Mouse (Mus musculus) large intestine, adult 2 months (tissue): ENCODE data around the gene D430019H16Rik. TPM values are rescaled to one million over a fixed set of nuclear protein-coding genes. Genes with fewer than 3 reads are reported as not detected.

Experiments
- DNase-seq: peaks from one replicate; pipeline ENCODE4 v3.0.0-alpha.2; 2012; ENCODE audit warnings: low read depth, low spot score
- WGBS: fragments of 180-500 bp; shearing (Covaris S2); methylation state at CpG from one replicate; pipeline ENCODE4 v1.1.7; 2018; 5-methylcytosine and 5-hydroxymethylcytosine counted together
- polyA plus RNA-seq: library from polyadenylated mRNA; depleted of rRNA; stranded (reverse); fragments of >200 nt; gene quantifications from 2 replicates; pipeline ENCODE4 v1.2.3, GENCODE M21; 2012; rRNA removed

The D430019H16Rik gene
- polyA plus RNA-seq, 1 experiment, result 1.2 TPM

DNA sequence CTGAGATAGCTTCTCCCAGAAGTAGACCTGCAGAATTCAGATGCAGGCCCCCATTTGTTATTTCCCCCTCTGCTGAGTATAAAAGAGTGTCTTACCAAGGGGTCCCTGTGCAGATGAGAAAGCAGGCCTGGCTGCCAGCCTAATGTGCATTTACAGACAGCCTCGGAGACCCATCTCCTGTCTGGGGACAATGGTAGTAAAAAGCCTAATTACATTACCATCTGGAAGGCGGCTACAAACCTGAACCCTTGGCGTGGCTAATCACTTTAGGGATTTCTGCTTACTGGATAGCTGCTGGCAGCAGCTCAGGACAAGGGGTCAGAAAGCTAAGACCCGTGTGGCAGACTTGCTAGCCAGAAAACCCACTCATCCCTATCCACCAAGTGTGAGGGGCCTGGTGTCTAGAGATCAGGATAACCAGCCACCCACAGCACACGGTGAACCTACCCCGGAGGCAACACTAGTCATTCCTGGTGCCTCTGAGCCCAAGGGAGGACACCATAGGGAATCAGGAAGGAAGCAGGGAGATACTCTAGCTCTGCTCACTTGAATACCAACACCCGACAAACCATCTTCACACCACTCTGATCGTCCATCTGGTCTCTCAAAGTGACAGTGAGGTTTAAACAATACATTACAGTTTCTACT is 78.2 kb downstream of the D430019H16Rik start:
- no peak for DNase-seq
- 60% methylated on average over 8 of the region's 8 CpGs for WGBS

DNA sequence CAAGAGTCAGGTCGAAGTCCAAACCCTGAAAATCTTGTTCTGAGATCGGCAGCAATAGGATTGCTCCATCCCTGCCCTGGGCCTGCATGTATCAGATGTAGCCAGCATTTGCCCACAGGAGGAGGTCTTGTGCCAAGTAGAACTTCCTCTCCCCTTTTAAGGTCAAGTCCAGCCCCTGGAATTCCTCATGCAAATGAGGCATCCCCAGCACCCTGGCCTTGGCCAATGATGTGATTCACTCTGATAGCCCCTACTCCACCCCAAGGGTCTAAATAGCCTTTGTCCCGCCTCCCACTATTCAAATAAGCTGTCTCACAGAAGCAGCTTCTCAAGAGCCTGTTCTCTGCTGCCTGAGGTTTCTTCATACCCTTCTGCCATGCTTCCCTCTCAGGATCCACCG is 81.2 kb downstream of the D430019H16Rik start:
- no peak for DNase-seq
- WGBS, result 84% methylated on average over 4 of the region's 4 CpGs

DNA sequence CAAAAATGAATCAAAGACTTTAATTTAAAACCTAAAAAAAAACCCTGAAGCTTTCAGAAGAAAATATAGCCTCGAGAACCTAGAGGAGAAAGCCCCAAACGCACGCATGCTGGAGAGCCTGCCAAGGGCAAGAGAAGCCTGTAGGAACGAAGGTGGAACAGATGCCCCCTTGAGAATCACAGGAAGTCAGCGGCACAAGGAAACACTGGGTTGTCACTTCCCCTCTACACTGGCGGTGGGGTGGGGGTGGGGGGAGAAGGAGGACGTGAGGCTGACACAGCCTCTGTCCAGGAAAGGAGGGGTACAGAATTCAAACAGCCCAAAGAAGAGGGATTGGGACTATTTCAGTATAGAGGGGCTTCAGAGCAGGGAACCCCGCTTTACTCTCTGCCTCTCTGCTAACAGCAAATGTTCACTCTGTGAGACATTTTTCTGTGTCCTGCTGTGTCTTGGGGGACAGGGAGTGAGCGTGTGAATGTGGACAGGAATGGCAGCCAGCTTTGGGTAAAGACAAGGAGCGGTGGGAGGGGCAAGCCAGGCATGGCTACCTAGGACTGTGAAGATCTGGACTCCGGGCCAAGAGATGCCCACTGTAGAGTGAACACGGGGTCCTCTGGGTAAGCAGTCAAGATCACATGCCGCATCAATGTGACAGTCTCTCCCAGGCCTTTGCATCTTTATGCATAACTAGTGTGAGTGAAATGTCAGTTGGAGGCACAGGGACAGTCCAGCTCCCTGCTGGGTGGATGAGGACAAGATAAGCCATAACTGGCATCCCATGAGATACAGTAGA is 82.5 kb downstream of the D430019H16Rik start:
- WGBS, result 75% methylated on average over 13 of the region's 13 CpGs
- no peak for DNase-seq

DNA sequence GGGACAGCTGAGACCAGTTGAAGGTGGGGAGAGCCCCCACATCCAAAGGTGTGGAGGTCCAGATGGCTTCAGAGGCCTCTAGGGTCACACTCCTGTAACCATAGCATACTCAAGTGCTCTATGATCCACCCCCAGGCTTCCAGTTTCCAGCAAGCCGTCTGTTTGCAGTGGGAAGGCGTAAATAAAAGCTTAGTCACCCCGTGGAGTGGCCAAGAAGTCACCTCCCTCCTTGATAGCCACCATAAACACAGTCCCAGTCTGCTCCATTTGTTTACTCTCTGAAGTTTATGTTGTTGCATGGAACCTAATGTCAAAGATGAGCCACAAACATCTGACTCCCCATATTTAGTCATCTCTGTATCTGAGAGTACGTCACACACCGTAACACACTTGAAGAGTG is 83.5 kb downstream of the D430019H16Rik start:
- 30% methylated on average over 5 of the region's 5 CpGs for WGBS
- no peak for DNase-seq

DNA sequence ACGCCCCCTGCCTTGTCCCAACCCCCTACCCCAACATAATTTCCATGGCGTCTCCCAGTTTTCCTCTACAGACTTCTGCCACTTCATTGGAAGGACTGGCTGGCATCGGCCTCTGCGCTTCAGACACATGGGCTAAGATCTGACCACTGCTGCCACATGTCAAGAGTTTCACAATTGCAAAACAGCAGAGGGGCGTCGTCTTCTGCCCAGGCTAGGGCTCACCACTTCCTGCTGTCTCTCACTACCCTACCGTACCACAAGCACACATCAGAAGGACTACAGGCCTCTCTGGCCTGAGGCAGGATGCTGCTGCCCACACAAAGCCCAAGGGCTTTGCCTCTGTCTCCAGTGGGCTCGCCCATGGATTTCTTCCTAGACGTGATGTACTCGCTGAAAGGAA is 86.0 kb downstream of the D430019H16Rik start:
- 89% methylated on average over 10 of the region's 10 CpGs for WGBS
- DNase-seq, result no peak

DNA sequence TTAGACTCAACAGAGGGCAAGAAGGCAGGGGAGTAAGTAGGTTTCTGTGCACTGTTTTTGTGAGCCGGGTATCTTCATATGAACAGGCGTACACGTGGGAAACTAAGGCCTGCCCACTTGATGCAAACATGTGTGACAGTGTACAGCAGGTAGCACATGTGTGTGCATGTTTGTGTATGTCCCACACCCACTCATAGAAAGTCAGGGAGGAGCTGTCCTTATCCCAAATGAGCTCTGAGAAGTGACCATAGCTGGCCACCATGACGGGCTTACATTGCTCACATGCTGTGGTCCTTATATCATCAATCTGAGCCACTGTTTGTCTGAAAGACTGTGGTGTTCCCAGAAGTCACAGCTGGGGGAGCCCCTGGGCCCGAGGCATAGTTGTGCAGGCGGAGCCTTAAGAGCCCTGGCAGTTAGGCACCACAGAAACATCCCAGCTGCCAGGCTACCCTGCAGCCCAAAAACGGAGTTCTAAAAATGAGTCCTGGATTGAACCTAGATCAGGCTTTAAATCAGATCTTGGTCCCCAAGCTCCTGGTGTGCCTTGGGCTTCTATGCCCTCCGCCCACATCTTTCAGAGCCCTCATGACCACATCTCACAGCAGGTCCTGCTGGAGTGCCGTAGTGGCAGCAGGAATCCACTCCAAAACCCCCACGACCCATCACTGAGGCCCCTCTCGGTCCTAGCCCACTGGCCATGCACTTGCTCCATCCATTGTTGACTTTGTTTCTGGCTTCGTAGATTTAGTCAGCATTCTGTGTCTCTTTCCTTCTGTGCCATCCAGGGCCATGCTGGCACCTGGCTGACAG is 88.1 kb downstream of the D430019H16Rik start:
- 67% methylated on average over 12 of the region's 12 CpGs for WGBS
- no peak for DNase-seq

DNA sequence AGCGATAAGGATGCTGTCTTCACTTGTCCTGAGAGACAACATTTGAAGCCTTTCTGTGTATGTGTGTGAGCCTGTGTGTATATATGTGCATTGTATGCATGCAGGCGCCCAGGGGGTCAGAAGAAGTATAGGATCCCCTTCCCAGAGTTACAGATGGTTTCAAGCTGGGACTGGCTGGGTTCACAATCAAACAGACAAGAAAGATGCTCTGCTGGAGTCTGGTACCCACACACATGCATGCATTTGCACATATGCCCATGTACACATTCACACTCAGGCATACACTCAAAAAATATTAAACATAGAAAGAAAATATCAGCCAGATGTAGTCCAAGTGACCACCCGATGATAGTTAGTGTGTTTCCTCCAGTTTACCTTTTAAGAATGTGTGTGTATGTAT is 88.9 kb downstream of the D430019H16Rik start:
- no peak for DNase-seq
- WGBS, result 80% methylated on average over 3 of the region's 3 CpGs

Other genes starting within 250 kb of the D430019H16Rik start
- gene Tcl1, start 231.1 kb upstream of the D430019H16Rik start, polyA plus RNA-seq, result not detected in 2 replicates
- 0.02 TPM in 1 of 2 replicates, not detected in the other for gene Tunar, start 120.0 kb upstream of the D430019H16Rik start, polyA plus RNA-seq
- 6.0 and 9.0 TPM in 2 replicates for gene Bdkrb2, start 109.4 kb downstream of the D430019H16Rik start, polyA plus RNA-seq
- gene Bdkrb1, start 149.2 kb downstream of the D430019H16Rik start, polyA plus RNA-seq, result 1.6 and 2.1 TPM in 2 replicates
- gene Gskip, start 231.0 kb downstream of the D430019H16Rik start, polyA plus RNA-seq, result 15.0 and 17.0 TPM in 2 replicates
- 11.8 and 15.3 TPM in 2 replicates for gene Atg2b, start 231.4 kb downstream of the D430019H16Rik start, polyA plus RNA-seq